Mouse (Mus musculus): Measurements from ENCODE around the gene Slc4a1ap. TPM values are rescaled to one million over a fixed set of nuclear protein-coding genes. Genes with fewer than 3 reads are reported as not detected.

Gene Slc4a1ap
- polyA plus RNA-seq (2012; ENCODE audit: low replicate concordance) = 29.5 and 33.4 TPM in 2 replicates

DNA sequence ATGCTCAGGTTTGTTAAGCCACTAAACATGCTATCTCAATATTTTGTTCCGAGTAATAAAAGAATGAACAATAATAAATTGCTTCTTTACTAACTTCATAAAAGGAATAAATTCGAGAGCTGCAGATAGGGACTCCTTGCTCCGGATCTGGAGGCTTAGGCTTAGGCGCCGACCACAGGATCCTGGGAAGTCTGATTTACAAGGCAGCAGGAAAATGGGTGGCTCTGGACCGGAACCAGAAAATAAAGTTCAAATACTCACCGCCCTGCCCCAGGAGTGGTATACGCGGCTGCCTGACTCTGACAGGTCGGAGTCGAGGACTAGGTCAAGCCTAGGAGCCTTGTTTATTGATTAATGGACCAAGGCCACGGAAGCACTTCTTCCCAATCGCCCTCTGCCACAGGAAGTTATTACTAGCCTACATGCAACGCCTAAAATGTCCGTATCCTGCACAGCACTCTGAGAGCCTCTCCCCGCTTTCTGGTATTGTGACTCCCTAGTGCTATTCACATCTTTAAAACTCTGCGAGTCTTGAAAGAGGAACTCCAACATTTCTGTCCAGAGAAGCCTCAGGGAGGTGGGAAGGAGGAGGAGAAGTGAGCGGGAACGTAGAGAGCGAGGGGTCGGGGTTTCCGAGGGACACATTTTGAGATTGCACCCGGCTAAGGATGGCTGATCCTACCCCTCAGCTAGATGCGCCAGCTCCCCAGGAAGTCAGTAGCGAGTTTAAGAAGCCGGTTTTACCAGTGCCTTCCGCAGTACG is at the start of gene Slc4a1ap:
Slc4a1ap (plus strand) TSS at position 642 of the 763 bp plus-strand sequence.

DNA sequence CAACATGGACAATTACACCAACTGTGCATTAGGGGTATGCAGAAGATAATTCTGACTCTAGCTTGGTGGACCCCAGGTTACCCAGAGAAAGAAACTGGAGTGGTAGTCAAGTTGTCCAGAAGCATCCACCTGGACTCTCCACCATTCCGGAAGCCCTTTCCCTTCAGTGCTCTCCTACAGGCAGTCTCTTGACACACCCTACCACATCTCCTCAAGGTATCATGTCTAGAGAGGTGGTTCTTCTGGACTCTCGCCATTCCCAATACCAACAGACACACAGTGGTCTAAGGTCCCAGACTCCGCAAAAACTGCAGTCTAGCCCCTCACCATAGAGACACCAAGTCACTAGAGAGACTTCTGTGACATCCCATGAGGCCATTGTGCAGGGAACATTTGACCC is 41.4 kb upstream of the Slc4a1ap start, which contains the start of gene 4930548H24Rik:
4930548H24Rik (plus strand) TSS at position 301 of the 400 bp plus-strand sequence.

DNA sequence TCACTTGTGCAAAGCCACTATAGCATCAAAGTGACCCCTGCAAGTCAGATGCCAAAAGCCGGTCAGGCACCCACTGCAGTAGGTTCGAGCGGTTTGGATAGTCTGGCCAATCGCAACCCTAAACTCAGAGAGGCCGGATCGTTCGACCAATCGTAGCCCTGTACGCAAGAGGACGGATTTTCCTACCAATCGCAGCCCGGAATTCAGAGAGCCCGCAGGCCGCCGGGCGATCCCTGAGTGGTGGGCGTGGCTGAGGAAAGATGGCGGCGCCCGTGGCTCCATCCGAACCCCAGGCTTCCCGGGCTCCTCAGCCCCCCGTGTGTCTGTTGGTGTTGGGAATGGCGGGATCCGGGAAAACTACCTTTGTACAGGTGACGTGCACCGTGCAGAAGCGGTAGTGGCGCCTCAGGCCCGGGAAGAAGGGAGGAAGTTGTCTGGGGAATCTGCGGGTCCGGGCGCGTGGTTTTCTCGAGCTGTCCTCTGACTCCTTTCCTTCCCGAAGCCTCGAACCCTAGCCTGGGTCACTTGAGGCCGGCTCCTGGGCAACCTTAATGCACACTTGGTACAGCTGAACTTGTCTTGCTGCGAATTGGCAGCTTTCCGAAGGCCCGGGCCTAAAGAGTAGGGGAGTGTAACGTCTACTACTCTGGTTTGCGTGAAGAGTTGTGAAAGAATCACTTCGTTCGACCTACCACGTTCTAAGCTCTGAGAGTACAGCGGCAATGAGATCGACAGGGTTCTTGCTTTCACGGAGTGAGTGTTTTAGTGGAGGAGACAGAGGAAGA is 32.1 kb upstream of the Slc4a1ap start, which contains the start of gene Gpn1:
Gpn1 (plus strand) TSS at position 229 of the 785 bp plus-strand sequence.

DNA sequence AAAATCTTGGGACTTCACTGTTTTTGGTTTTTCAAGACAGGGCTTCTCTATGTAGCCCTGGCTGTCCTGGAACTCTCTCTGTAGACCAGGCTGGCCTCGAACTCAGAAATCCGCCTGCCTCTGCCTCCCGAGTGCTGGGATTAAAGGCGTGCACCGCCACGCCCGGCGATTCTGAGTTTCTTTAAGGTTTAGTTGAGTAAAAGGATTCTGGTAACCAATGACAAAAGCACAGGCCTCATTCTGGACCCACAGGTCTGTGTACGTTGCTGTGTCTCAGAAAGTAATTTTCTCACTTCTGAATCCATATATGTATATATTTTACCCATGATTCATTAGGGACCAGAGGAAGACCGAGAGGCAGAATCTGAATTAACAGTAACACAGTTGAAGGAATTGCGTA is 912 bp downstream of the Slc4a1ap start, which contains the start of gene Supt7l:
Supt7l (minus strand) TSS at position 101 of the 400 bp plus-strand sequence.

DNA sequence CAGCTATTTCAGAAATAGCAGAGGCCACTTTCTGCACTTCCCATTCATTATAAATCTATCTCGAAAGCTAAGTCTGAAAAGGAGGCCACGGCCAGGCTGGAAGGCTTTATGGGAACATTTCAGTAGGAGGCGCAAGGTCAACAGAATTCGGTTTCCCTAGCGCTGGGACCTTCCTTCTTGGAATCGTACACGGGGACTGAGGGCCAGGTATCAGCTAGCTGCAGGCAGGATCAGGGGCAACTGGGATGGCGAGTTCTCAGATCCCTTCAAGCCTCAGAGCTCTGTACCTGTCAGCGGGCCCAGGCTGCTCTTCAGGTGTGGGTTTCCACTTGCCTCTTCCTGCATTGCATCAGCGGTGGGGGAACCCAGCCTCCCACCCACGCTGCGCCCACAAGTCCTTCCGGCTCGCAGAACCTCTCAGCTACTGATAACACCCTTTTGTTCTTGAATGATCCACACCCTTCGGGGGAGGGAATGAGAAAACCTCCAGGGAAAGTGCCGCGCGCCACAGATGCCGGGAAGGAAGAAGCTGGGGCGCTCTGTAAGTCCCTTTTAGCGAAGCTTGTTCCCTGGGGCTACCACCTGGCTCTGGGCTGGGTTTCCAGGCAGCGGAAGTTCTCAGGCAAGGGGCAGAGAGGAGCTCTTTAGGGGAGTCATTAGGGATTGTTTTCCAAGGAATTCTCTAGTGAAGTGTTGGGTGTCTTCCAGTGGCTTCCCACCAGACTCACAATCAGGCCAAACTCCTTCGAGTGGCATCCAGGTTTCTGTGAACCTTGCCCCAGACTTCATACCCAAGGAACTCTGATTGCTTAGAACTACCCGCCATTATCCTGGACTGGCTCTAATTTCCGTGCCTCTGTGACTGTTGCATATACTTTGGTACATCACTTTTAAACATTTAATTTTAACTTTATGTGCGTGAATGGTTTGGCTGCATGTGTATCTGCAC is 70.0 kb downstream of the Slc4a1ap start, which contains the start of gene Mrpl33:
Mrpl33 (plus strand) TSS at position 455 of the 949 bp plus-strand sequence.

Other genes with a start within 250 kb of the Slc4a1ap start
- 25.9 and 29.5 TPM in 2 replicates for gene Ift172, start 235.9 kb upstream of the Slc4a1ap start, polyA plus RNA-seq (2012; ENCODE audit: low replicate concordance)
- 0.55 and 1.1 TPM in 2 replicates for gene Fndc4, start 230.9 kb upstream of the Slc4a1ap start, polyA plus RNA-seq (2012; ENCODE audit: low replicate concordance)
- not detected in 2 replicates for gene Gckr, start 229.6 kb upstream of the Slc4a1ap start, polyA plus RNA-seq (2012; ENCODE audit: low replicate concordance)
- 12.4 and 15.6 TPM in 2 replicates for gene Zfp512, start 74.6 kb upstream of the Slc4a1ap start, polyA plus RNA-seq (2012; ENCODE audit: low replicate concordance)
- gene 4930548H24Rik, start 41.3 kb upstream of the Slc4a1ap start, polyA plus RNA-seq (2012; ENCODE audit: low replicate concordance) = not detected in 2 replicates
- 23.3 and 24.1 TPM in 2 replicates for gene Gpn1, start 32.3 kb upstream of the Slc4a1ap start, polyA plus RNA-seq (2012; ENCODE audit: low replicate concordance)
- 3.1 and 9.9 TPM in 2 replicates for gene Supt7l, start 812 bp downstream of the Slc4a1ap start, polyA plus RNA-seq (2012; ENCODE audit: low replicate concordance)
- 6.9 and 7.4 TPM in 2 replicates for gene Mrpl33, start 69.9 kb downstream of the Slc4a1ap start, polyA plus RNA-seq (2012; ENCODE audit: low replicate concordance)
- 4.5 and 5.0 TPM in 2 replicates for gene Rbks, start 170.6 kb downstream of the Slc4a1ap start, polyA plus RNA-seq (2012; ENCODE audit: low replicate concordance)
- gene Babam2, start 170.7 kb downstream of the Slc4a1ap start, polyA plus RNA-seq (2012; ENCODE audit: low replicate concordance) = 7.1 and 40.0 TPM in 2 replicates

Data from hematopoietic multipotent progenitor cell, adult 10-12 weeks (in vitro differentiated cells).